Mouse (Mus musculus) B cell, adult 67 days (primary cell): ENCODE results near the gene Tbcc. TPM values are rescaled to one million over a fixed set of nuclear protein-coding genes. Genes with fewer than 3 reads are reported as not detected.

ENCODE experiments used
- total RNA-seq, 2 experiments: library from RNA; stranded (reverse); gene quantifications; 4 replicates each; pipeline ENCODE4 v1.2.4; 2023

Tbcc gene
- 10 to 100 TPM; 12.6 to 17.2 TPM for total RNA-seq

GRCm38 (mm10) chr17:46890116-46890815, at the start of gene Tbcc:
Gene Tbcc (plus strand): TSS chr17:46890684.

GRCm38 (mm10) chr17:46857903-46858748, 32.4 kb upstream of the Tbcc start, which contains the start of gene Bicral:
Gene Bicral (minus strand): TSS chr17:46858482.

GRCm38 (mm10) chr17:46910186-46910585, 19.7 kb downstream of the Tbcc start, which contains the start of gene Prph2:
Gene Prph2 (plus strand): TSS chr17:46910459.

Other genes with a start within 250 kb of the Tbcc start
- gene Klc4, start 244.7 kb upstream of the Tbcc start, total RNA-seq: 10 to 100 TPM; 20.3 to 21.3 TPM
- 10 to 100 TPM; 31.3 to 41.2 TPM for gene Mrpl2, start 244.5 kb upstream of the Tbcc start, total RNA-seq
- gene Cul7, start 240.3 kb upstream of the Tbcc start, total RNA-seq: 10 to 100 TPM in 1 of 2 experiments, 1 to 10 TPM in 1; 8.5 to 10.4 TPM
- gene Rrp36, start 216.3 kb upstream of the Tbcc start, total RNA-seq: 10 to 100 TPM; 22.2 to 28.0 TPM
- 10 to 100 TPM; 55.1 to 57.7 TPM for gene Mea1, start 211.9 kb upstream of the Tbcc start, total RNA-seq
- 10 to 100 TPM; 51.1 to 51.6 TPM for gene Klhdc3, start 209.8 kb upstream of the Tbcc start, total RNA-seq
- gene Ppp2r5d, start 185.6 kb upstream of the Tbcc start, total RNA-seq: 10 to 100 TPM; 36.6 to 39.9 TPM
- gene Pex6, start 179.2 kb upstream of the Tbcc start, total RNA-seq: 10 to 100 TPM; 37.4 to 42.4 TPM
- gene Gnmt, start 161.5 kb upstream of the Tbcc start, total RNA-seq: 1 to 10 TPM; 7.4 to 9.9 TPM
- 100 to 1,000 TPM; 135 to 141 TPM for gene Cnpy3, start 138.5 kb upstream of the Tbcc start, total RNA-seq
- gene Ptcra, start 127.0 kb upstream of the Tbcc start, total RNA-seq: not detected
- 10 to 100 TPM; 13.1 to 15.2 TPM for gene 2310039H08Rik, start 118.0 kb upstream of the Tbcc start, total RNA-seq
- gene Rpl7l1, start 108.0 kb upstream of the Tbcc start, total RNA-seq: 10 to 100 TPM; 78.8 to 80.1 TPM
- 100 to 1,000 TPM; 106 to 133 TPM for gene Bicral, start 32.2 kb upstream of the Tbcc start, total RNA-seq
- not detected for gene Prph2, start 19.8 kb downstream of the Tbcc start, total RNA-seq
- 100 to 1,000 TPM in 1 of 2 experiments, 10 to 100 TPM in 1; 89.7 to 105 TPM for gene Ubr2, start 119.9 kb downstream of the Tbcc start, total RNA-seq